Mouse (Mus musculus) right cerebral cortex, adult 18-20 months (tissue): ENCODE data around the gene Zfp638.
"Not testable (repeated sequence)": the region's sequence is repeated elsewhere in the genome, so short reads cannot be mapped to it uniquely, and the experiment has no call there.

ENCODE experiments used
- DNase-seq: peaks from one replicate; pipeline ENCODE4 v3.0.0; 2022; ENCODE audit warnings: mixed read lengths

Zfp638 gene

GRCm38 (mm10) chr6:84014961-84015683 is 148.2 kb downstream of the Zfp638 start:
- not testable (repeated sequence) for DNase-seq

- no peak for DNase-seq
These were observed 149.9 kb downstream of the Zfp638 start for GRCm38 (mm10) chr6:84016851-84017250.

- no peak for DNase-seq
These were observed 150.5 kb downstream of the Zfp638 start for GRCm38 (mm10) chr6:84017392-84017791.

- peak; percentile 25 for DNase-seq
These were observed 152.1 kb downstream of the Zfp638 start for GRCm38 (mm10) chr6:84018906-84019550.

GRCm38 (mm10) chr6:84020002-84020401 is 153.1 kb downstream of the Zfp638 start:
- DNase-seq: no peak

- DNase-seq: no peak
These were observed 155.1 kb downstream of the Zfp638 start for GRCm38 (mm10) chr6:84021990-84022389.

GRCm38 (mm10) chr6:84025636-84026035 is 158.7 kb downstream of the Zfp638 start:
- no peak for DNase-seq

- no peak for DNase-seq
These were observed 161.9 kb downstream of the Zfp638 start for GRCm38 (mm10) chr6:84028791-84029190.

GRCm38 (mm10) chr6:84029775-84030174 is 162.9 kb downstream of the Zfp638 start:
- no peak for DNase-seq

- not testable (repeated sequence) for DNase-seq
These were observed 165.6 kb downstream of the Zfp638 start for GRCm38 (mm10) chr6:84032516-84032915.
